Mouse (Mus musculus): ENCODE data around the gene Rpgrip1l. TPM values are rescaled to one million over a fixed set of nuclear protein-coding genes. Genes with fewer than 3 reads are reported as not detected.
A peak's percentile ranks its signal among the peaks of the same experiment; 100 is the strongest.

The Rpgrip1l gene
- polyA plus RNA-seq, 1 experiment from 2014 or later = 8.0 TPM

DNA sequence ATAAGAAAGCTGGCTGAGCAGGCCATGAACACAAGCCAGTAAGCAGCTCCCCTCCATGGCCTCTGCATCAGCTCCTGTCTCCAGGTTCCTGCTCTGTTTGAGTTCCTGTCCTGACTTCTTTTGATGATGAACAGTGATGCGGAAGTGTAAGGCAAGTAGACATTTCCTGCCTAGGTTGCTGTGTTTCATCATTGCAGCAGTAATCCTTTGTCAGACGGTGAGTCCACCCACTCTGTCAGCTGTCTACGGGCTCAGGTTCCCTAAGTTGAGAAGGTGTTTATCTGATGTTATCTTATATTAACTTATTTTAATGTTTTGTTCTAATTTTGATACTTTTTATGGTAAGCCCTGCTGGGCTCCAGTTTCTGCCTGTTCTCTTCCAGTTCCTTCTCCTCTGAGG, 13.0 kb upstream of the Rpgrip1l start:
- 0 out of 2 replicates have a peak, but pooled peaks cover 4% of the 10 kb centered on the region for H3K36me3 ChIP-seq (ENCODE audit: control insufficient read depth, insufficient read depth, low read length)
- no peak overlapping the region for H3K4me2 ChIP-seq
- no peak for ATAC-seq (replicated peaks; ENCODE audit: insufficient number of reproducible peaks, low FRiP score, low TSS enrichment)
- no peaks in the 10 kb centered on the region for H3K9me3 ChIP-seq (replicated peaks; ENCODE audit: control insufficient read depth, low read length)
- H3K9ac ChIP-seq (ENCODE audit: low read depth, low read length) = no peak overlapping the region
- peaks cover 34% of the 10 kb centered on the region for H3K4me1 ChIP-seq (ENCODE audit: control insufficient read depth, insufficient read depth, low read length)
- 49% methylated on average over 3 of the region's 3 CpGs for WGBS (ENCODE audit: insufficient replicate concordance)
- no peaks in the 10 kb centered on the region for H3K27me3 ChIP-seq (ENCODE audit: control insufficient read depth, insufficient read depth, low read length)
- H3K4me3 ChIP-seq (ENCODE audit: low read depth, low read length) = no peak overlapping the region
- no peak overlapping the region for H3K27ac ChIP-seq (ENCODE audit: low read depth, low read length)

DNA sequence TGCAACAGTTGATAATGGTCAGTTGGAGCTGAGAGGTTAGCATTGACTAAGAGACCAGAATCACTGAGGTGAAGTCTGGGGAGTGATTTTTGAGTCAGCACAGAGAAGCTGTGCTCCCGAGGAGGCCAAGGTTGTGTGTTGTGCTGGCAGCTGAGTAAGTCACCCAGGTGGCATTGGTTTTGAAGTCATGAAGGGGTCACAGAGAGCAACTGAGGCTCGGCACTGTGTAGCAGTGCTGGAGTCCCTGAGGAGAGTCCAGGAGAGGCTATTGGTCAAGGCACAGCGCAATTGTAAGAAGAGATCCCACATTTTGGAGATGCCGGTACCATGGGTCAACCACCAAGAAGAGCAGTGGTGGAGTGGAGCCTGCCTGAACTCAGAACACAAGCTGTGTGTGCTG, 11.9 kb upstream of the Rpgrip1l start:
- Histone ChIP-seq H3K4me3 (ENCODE audit: low read depth, low read length) (no peak overlapping the region), H3K27me3 (ENCODE audit: control insufficient read depth, insufficient read depth, low read length) (no peaks in the 10 kb centered on the region), H3K27ac (ENCODE audit: low read depth, low read length) (no peak overlapping the region), H3K9ac (ENCODE audit: low read depth, low read length) (no peak overlapping the region), H3K9me3 (replicated peaks; ENCODE audit: control insufficient read depth, low read length) (no peaks in the 10 kb centered on the region), H3K4me2 (no peak overlapping the region), H3K4me1 (ENCODE audit: control insufficient read depth, insufficient read depth, low read length) (peaks cover 26% of the 10 kb centered on the region), H3K36me3 (ENCODE audit: control insufficient read depth, insufficient read depth, low read length) (0 out of 2 replicates have a peak, but pooled peaks cover 4% of the 10 kb centered on the region)
- WGBS (ENCODE audit: insufficient replicate concordance) = 89% methylated on average over 4 of the region's 4 CpGs
- no peak for ATAC-seq (replicated peaks; ENCODE audit: insufficient number of reproducible peaks, low FRiP score, low TSS enrichment)

GRCm38 (mm10) chr8:91324271-91324670, 11.2 kb upstream of the Rpgrip1l start:
- H3K4me2 ChIP-seq = no peak overlapping the region
- no peak for ATAC-seq (replicated peaks; ENCODE audit: insufficient number of reproducible peaks, low FRiP score, low TSS enrichment)
- 0 out of 2 replicates have a peak, but pooled peaks cover 4% of the 10 kb centered on the region for H3K36me3 ChIP-seq (ENCODE audit: control insufficient read depth, insufficient read depth, low read length)
- H3K9me3 ChIP-seq (replicated peaks; ENCODE audit: control insufficient read depth, low read length) = no peaks in the 10 kb centered on the region
- no peaks in the 10 kb centered on the region for H3K27me3 ChIP-seq (ENCODE audit: control insufficient read depth, insufficient read depth, low read length)
- no peak overlapping the region for H3K4me3 ChIP-seq (ENCODE audit: low read depth, low read length)
- no peak overlapping the region for H3K9ac ChIP-seq (ENCODE audit: low read depth, low read length)
- 69% methylated on average over 9 of the region's 9 CpGs for WGBS (ENCODE audit: insufficient replicate concordance)
- H3K4me1 ChIP-seq (ENCODE audit: control insufficient read depth, insufficient read depth, low read length) = peaks cover 20% of the 10 kb centered on the region
- no peak overlapping the region for H3K27ac ChIP-seq (ENCODE audit: low read depth, low read length)

DNA sequence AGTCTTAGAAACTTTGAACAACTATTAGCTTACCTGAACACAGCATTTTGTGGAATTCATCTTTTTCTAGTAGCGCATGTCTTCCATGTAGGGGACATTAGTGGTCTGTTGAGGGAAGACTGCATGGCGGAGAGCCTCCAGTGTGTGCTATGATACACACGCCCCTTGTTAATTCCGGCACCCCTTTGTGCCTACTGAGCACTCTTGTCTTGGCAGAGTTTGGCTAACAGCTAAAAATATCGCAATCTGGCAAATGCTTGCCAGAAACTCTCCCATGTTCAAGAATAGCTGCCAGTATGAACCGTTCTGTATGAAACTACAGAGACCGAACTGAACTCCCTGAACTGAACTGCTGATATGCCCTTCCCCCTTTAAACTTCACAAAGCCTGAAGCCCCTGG, 10.4 kb upstream of the Rpgrip1l start:
- Histone ChIP-seq H3K4me2 (no peak overlapping the region), H3K4me1 (ENCODE audit: control insufficient read depth, insufficient read depth, low read length) (peaks cover 14% of the 10 kb centered on the region), H3K36me3 (ENCODE audit: control insufficient read depth, insufficient read depth, low read length) (0 out of 2 replicates have a peak, but pooled peaks cover 4% of the 10 kb centered on the region), H3K9me3 (replicated peaks; ENCODE audit: control insufficient read depth, low read length) (no peaks in the 10 kb centered on the region), H3K4me3 (ENCODE audit: low read depth, low read length) (no peak overlapping the region), H3K27me3 (ENCODE audit: control insufficient read depth, insufficient read depth, low read length) (no peaks in the 10 kb centered on the region), H3K9ac (ENCODE audit: low read depth, low read length) (no peak overlapping the region), H3K27ac (ENCODE audit: low read depth, low read length) (no peak overlapping the region)
- ATAC-seq (replicated peaks; ENCODE audit: insufficient number of reproducible peaks, low FRiP score, low TSS enrichment) = no peak
- 74% methylated on average over 7 of the region's 7 CpGs for WGBS (ENCODE audit: insufficient replicate concordance)

DNA sequence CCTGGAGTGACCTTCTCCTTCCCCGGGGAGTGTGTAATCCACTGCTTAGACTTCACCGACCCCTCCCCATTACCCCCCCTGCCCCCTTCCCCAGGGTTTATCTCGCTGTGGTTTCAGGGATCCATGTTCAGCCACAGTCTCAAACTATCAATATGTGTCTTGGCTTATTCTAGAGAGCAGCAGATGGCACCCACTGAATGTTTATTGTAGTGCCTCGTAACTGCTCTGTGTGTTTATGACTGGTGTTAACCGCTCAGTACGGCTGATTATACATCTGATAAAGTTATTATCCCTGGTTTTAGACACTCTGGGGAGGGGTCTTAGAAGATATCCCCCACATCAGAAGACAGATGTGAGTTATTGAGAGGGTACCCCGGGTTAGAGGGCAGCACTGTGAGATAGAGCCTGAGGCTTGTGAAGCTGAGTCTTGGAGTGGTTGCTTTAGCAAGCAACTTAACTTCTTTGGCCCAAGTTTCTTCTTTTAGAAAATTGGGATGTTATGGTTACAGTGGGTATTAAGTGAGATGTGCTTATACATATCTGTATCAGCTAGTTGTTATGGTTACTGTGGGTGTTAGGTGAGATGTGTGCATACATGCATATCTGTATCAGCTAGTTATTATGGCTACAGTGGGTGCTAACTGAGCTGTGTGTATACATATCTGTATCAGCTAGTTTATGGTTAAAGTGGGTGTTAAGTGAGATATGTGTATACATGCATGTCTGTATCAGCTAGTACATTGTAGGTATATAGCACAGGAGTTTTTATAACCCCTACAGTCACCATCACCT, 6.1 kb upstream of the Rpgrip1l start:
- Histone ChIP-seq H3K27ac (ENCODE audit: low read depth, low read length) (no peak overlapping the region), H3K4me2 (no peak overlapping the region), H3K4me1 (ENCODE audit: control insufficient read depth, insufficient read depth, low read length) (peaks cover 15% of the 10 kb centered on the region), H3K9ac (ENCODE audit: low read depth, low read length) (no peak overlapping the region), H3K27me3 (ENCODE audit: control insufficient read depth, insufficient read depth, low read length) (no peaks in the 10 kb centered on the region), H3K36me3 (ENCODE audit: control insufficient read depth, insufficient read depth, low read length) (no peaks in the 10 kb centered on the region), H3K9me3 (replicated peaks; ENCODE audit: control insufficient read depth, low read length) (no peaks in the 10 kb centered on the region), H3K4me3 (ENCODE audit: low read depth, low read length) (no peak overlapping the region)
- ATAC-seq (replicated peaks; ENCODE audit: insufficient number of reproducible peaks, low FRiP score, low TSS enrichment) = no peak
- 78% methylated on average over 7 of the region's 7 CpGs for WGBS (ENCODE audit: insufficient replicate concordance)

DNA sequence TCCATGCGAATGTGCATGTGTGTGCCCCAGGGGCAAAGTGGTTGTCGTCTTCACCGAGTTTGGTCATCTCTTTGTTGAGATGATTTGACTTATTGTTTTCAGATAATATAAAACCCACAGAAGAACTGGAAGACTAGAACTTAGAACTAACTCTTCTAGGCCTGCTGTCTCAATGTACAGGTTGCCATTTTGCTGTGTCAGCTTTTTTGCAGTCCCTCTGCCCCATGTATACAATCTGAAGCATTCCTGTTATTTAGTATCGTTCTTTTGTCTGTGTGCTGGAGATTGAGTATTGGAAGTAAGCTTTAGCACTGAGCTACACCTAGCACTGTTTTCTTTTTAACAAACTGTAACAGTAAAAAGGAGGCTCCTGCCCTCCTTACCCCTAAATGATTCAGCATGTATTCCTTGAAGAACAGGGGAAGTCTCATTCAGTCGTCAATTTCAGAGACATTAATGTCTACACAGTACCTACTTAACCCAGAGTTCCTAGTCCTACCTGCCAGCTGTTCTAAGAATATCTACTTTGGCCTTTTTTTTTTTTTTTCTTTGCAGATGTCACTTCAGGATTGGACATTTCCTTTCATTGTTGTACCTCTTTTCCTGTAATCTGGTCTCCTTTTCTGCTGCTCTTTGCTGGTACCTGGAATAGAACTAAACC, 4.6 kb upstream of the Rpgrip1l start:
- 89% methylated on average over 5 of the region's 5 CpGs for WGBS (ENCODE audit: insufficient replicate concordance)

GRCm38 (mm10) chr8:91312342-91312741, 720 bp downstream of the Rpgrip1l start:
- Histone ChIP-seq H3K4me1 (ENCODE audit: control insufficient read depth, insufficient read depth, low read length) (peaks cover 12% of the 10 kb centered on the region), H3K27me3 (ENCODE audit: control insufficient read depth, insufficient read depth, low read length) (no peaks in the 10 kb centered on the region), H3K4me2 (peak overlapping the region; percentile 78), H3K9ac (ENCODE audit: low read depth, low read length) (peak overlapping the region; percentile 93; the same call in 1 of the 2 replicates), H3K4me3 (ENCODE audit: low read depth, low read length) (peak overlapping the region; percentile 84), H3K9me3 (replicated peaks; ENCODE audit: control insufficient read depth, low read length) (no peaks in the 10 kb centered on the region), H3K27ac (ENCODE audit: low read depth, low read length) (no peak overlapping the region), H3K36me3 (ENCODE audit: control insufficient read depth, insufficient read depth, low read length) (no peaks in the 10 kb centered on the region)
- 84% methylated on average over 2 of the region's 2 CpGs for WGBS (ENCODE audit: insufficient replicate concordance)
- ATAC-seq (replicated peaks; ENCODE audit: insufficient number of reproducible peaks, low FRiP score, low TSS enrichment) = no peak

More for the DNA sequence above, 4.6 kb upstream of the Rpgrip1l start:
- Histone ChIP-seq H3K4me3 (ENCODE audit: low read depth, low read length) (no peak overlapping the region), H3K27ac (ENCODE audit: low read depth, low read length) (no peak overlapping the region), H3K4me1 (ENCODE audit: control insufficient read depth, insufficient read depth, low read length) (peaks cover 8% of the 10 kb centered on the region), H3K4me2 (no peak overlapping the region), H3K36me3 (ENCODE audit: control insufficient read depth, insufficient read depth, low read length) (no peaks in the 10 kb centered on the region), H3K27me3 (ENCODE audit: control insufficient read depth, insufficient read depth, low read length) (no peaks in the 10 kb centered on the region), H3K9me3 (replicated peaks; ENCODE audit: control insufficient read depth, low read length) (no peaks in the 10 kb centered on the region), H3K9ac (ENCODE audit: low read depth, low read length) (no peak overlapping the region)
- no peak for ATAC-seq (replicated peaks; ENCODE audit: insufficient number of reproducible peaks, low FRiP score, low TSS enrichment)

- no peak overlapping the region for H3K4me3 ChIP-seq (ENCODE audit: low read depth, low read length)
- H3K9ac ChIP-seq (ENCODE audit: low read depth, low read length) = no peak overlapping the region
- no peaks in the 10 kb centered on the region for H3K36me3 ChIP-seq (ENCODE audit: control insufficient read depth, insufficient read depth, low read length)
- H3K4me1 ChIP-seq (ENCODE audit: control insufficient read depth, insufficient read depth, low read length) = no peaks in the 10 kb centered on the region
- no peaks in the 10 kb centered on the region for H3K9me3 ChIP-seq (replicated peaks; ENCODE audit: control insufficient read depth, low read length)
- no peak for ATAC-seq (replicated peaks; ENCODE audit: insufficient number of reproducible peaks, low FRiP score, low TSS enrichment)
- no peaks in the 10 kb centered on the region for H3K27me3 ChIP-seq (ENCODE audit: control insufficient read depth, insufficient read depth, low read length)
- no peak overlapping the region for H3K4me2 ChIP-seq
- WGBS (ENCODE audit: insufficient replicate concordance) = 72% methylated on average over 17 of the region's 17 CpGs
- no peak overlapping the region for H3K27ac ChIP-seq (ENCODE audit: low read depth, low read length)
Observed at GRCm38 (mm10) chr8:91304481-91305386, 8.3 kb downstream of the Rpgrip1l start.

Measured in heart, embryonic 11.5 days (tissue).